Mouse (Mus musculus) spleen, embryonic (tissue): ENCODE data around the gene Il1a.

Source experiments
- CTCF ChIA-PET: fragments of 350-600 bp; sonication (Branson Sonifier 250); formaldehyde crosslinking; loops from one replicate; lab custom pipeline; 2022; lab: Charles Lee

Il1a gene

DNA sequence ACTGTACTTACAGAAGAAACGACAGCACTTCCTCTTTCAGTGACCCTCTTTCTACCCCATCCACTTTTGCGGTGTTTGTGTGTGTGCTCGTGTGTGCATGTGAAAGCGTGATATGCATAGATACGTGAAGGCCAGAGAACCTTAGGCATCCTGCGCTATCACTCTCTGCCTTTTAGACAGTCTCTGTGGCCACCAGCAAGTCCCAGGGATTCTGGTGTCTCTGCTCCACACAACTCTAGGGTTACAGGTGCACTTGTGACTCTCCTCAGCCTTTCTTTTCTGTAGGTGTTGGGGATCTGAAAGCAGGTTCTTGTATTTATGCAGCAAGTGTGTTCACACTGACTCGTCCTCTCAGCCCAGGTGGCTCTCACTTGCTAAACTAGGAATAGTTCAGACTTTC lies 44.5 kb downstream of the Il1a start:
- CTCF ChIA-PET = no interaction called here

DNA sequence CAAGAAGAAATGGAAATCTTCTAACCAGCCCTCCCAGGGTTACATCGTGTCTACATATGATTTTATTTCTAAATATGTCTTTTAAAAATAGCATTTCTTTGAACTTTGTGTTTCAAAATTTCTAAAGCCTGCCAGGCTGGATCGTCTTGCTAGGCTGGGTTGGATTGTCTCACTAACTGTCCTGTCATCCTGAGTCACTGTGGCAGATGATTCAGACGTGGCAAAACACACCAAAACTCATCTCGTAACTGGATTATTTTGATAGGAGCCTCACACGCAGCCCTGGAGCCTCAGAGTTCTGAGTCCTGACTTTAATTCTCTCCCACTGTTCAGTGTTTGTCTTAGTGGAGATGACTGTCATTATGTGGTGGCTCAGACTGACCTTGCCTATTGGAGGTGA lies 46.7 kb downstream of the Il1a start:
- CTCF ChIA-PET = no interaction called here

DNA sequence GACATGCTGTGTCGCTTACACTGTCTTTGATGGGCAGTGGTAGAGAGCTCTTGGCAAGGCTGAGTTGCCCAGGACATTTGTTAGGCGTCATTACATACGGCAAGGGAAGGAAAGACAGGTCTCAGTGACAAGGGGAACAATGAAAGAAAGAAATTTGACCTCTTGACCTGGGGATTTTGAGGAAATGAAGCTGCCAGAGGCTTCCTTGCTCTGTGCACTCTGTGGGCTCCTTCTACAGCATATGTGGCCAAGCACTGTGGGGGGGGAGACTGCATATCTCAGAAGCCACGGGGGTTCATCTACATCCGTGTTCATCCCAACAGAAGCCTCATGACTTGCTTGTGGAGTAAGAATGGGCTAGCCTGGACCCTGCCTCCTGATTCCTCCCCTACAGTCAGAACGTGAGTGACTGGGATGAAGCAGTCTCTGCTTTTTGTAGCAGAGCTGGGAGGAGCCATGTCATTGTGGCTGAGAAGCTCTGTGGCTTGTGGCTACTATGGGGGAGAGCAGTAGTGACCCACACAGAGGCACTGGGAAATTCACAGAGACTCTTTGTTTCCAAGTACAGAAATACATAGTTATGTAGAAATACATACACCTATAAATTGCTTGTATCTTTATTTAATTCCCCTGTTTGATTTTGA lies 48.5 kb downstream of the Il1a start:
- CTCF ChIA-PET = no interaction called here

DNA sequence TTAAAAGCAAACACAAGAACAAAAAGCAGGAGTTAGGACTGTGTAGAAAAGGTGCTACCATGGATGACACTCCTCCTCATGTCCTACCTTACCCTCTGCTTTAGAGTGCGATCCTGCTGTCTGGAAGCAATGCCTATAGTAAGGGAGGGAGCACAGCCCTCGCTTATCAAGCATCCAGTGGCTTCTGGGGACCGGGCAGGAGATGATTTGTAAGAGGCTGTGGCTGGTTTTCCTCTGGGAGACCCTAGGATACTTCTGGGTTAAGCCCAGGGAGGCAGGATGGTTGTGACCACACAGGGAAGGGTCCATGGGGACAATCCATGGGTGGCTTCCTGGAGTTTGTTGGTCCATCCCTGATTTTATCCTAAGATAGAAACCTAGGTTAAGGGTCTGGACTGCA lies 49.1 kb downstream of the Il1a start:
- CTCF ChIA-PET = no interaction called here

DNA sequence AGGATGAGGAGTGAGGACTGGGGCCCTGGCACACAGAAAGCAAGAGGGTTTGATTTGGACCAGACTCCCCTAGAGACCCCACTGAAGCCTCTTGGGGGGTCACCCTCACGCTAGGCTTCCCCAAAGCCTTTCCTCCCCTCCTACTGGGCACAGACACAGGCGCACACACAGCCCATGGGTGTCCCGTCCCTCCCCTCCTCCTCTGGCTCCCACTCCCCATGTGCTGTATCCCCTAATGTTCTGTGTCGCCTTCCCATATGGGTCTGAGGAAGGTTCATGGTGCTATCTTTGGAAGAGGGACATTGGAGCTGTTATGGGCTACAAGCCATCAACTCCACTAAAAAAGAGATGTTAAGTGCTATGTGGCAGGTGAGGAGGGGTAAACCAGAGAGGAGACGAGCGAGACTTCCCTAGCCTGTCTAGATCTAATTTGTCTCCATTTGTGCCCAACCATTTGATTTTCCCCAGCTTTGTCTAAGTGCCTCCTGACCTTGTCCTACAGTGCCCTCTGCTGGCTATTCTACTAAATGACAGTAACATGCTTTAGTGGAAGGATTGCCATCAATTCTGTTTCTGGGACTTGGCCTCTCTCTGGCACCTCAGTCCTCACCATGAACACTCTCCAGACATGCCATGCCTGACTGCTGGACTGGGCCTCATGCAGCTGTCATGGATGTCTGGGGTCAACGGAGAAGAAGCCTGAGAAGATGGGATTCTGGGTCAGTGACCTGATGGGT lies 51.1 kb downstream of the Il1a start:
- CTCF ChIA-PET = interaction anchor here (1.2 kb wide), 1 partner anchor 84 kb away, joined by 6 read pairs; no protein-coding TSS in a partner anchor

DNA sequence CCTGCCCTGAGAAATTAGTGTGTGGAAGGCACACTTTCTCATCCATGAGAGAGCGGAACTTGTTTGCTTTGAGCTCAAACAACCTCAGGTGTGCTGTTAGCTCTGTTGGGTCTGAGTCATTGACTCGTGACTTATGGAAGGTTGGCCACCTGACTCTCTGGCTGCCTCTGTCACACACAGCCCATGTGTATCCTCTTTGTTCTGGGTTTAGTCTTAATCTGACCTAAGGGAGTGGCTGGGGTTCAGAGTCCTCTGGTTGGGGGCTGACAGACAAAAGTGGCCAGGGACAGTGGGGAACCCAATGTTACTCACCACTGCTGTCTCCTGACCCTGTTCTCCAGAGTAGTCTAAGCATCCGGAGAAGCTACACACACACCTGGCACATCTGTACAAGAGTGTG lies 51.7 kb downstream of the Il1a start:
- CTCF ChIA-PET = interaction anchor here (0.7 to 1.2 kb wide), 3 partner anchors 51 to 252 kb away, joined by 3 to 6 read pairs (median 5); no protein-coding TSS in a partner anchor

DNA sequence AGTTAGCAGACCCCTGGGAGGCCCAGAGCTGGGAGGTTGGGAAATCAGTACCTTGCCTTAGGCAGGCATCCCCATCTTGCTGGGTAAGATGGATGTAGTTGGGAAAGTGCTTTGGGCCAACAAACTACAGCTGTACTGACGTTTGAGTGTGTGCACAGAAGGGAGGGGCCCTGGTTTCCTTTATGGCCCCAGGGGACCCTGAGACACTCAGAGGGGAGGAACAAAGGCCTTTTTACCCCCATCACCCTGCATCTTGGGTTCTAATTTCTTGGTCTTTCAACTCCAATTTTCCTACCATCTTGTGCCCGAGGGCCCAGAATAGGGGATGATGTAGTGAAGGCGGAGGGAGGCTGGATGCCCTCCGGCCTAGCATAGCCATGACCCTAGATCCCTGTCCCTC lies 53.8 kb downstream of the Il1a start:
- CTCF ChIA-PET = interaction anchor here (0.5 kb wide), 1 partner anchor 48 kb away, joined by 5 read pairs; no protein-coding TSS in a partner anchor

DNA sequence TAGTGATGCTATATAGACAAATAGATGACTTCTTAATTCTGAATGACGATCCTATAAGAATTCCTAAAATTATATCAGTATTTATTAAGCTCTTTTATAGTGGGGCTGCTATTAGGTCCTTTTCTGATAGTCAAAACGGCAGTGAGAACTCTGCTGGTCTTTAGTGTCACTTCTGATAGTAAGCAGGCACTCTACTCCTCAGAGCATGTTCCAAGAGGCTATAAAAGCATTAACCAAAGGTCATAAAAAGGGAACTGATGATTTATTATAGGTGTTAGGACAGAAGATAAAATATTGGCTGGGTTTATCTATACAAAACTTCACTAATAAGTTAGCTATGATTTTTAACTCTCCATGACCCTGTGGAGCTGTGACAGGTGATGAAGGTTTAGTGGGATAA lies 55.7 kb downstream of the Il1a start:
- CTCF ChIA-PET = interaction anchor here (0.6 to 0.7 kb wide), 3 partner anchors 48 to 430 kb away, joined by 3 to 7 read pairs (median 4); no protein-coding TSS in a partner anchor

DNA sequence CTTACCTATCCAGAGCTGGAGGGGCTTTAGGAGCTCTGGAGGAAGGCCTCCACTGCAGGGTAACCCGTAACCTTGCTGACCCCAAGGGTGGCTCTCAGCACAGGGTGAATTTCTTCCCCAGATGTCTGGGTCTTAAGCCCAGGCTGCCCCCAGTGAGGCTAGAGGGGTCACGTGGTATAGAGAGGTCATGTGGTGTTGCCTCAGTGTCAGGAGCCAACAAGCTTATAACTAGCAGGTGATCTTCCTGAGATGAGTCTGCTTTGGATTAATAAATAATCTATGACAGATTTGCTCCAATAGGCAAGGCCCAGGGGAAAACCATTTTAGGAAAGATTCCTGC lies 56.2 kb downstream of the Il1a start:
- CTCF ChIA-PET = no interaction called here

DNA sequence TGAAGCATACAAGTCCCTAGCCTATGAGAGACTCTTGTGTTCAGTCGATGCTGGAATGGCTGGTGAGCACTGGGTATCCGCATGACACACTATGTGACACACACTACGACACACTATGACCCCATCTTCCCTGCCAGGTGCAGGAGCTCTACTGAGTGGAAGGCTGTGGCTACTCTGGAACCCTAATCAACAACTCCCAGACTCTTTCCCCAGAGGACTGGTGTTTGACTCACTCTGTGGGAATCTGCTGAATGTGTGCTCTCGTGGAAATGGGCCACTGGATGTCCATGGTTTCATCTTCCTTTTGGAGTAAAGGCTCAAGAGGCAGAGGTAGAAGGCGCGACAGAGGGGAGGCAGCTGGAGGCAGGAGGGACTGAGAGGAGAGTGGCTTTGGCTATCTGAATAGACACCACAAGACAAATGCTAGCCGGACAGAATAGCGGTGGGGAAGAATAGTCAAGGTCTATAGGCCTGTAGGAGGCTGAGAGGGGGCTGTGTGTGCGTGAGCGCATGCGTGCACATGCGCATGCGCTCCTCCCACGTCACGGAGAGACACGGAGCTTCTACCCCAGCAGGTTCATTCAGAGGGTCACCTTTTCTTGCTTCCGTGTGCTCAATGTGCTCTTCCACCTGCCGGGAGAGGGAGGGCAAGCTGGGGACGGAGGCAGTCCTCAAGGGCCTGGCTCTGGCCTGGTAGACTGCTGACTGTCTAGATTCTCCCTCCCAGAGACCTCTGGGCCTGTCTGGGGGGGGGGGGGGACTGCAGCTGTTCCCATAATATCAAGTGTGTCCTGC lies 56.7 kb downstream of the Il1a start:
- CTCF ChIA-PET = interaction anchor here (0.7 kb wide), 1 partner anchor 670 kb away, joined by 3 read pairs; no protein-coding TSS in a partner anchor
